Mouse (Mus musculus) brain, embryonic 14.5 days (tissue): Measurements from ENCODE around the gene Hist2h2aa2.

ENCODE experiments used
- CTCF ChIP-seq: fragments of 200-500 bp; IDR thresholded peaks from 2 replicates; pipeline ENCODE4 v1.5.1; 2012; ENCODE audit warnings: inconsistent platforms, mild to moderate bottlenecking, moderate library complexity, borderline replicate concordance; ENCODE audit not compliant: insufficient read depth, insufficient read length; ENCODE audit errors: extremely low read depth
- POLR2A ChIP-seq: fragments of 200-500 bp; IDR thresholded peaks from 2 replicates; pipeline ENCODE4 v1.6.1; 2012; ENCODE audit warnings: mild to moderate bottlenecking, inconsistent platforms, borderline replicate concordance; ENCODE audit not compliant: poor library complexity, insufficient read depth, insufficient read length, severe bottlenecking; ENCODE audit errors: extremely low read depth

DNA sequence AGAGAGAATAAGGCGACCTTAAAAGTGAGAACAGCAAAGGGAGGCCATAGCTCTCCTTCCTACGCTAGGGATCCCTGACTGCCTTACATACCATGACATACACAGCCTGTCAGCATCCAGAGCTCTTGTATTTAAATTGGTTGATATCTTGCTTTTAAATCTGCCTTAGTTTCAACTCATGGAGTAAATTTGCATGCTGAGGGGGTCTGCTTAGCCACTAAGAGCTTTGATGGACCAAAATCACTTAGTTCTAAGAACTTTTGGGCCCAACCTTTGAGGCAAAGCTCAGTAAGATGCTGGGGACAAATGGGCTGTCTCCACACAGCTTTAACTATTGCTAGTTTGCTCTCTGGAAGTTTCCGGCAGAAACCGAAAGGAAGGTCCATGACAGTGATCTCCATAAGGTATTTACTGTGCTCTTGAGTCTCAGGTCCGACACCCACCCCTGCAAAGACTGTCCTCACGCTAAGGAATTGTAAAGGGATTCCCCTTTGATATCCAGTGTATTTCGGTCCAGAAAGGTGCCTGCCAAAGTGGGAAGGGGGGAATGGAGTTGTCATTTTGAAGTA is 2.7 kb downstream of the Hist2h2aa2 start:
- TF ChIP-seq CTCF (no peak), POLR2A (no peak)
